Mouse (Mus musculus): ENCODE data around the gene Tm7sf2. TPM values are rescaled to one million over a fixed set of nuclear protein-coding genes. Genes with fewer than 3 reads are reported as not detected.

Tm7sf2 gene
- polyA plus RNA-seq, 1 experiment from 2014 or later = 37.3 TPM

GRCm38 (mm10) chr19:6063081-6063480 is 5.1 kb downstream of the Tm7sf2 start:
- 93% methylated on average over 6 of the region's 6 CpGs for WGBS
- Histone ChIP-seq H3K36me3 (peaks cover 33% of the 10 kb centered on the region), H3K27me3 (ENCODE audit: low read depth, poor library complexity, severe bottlenecking) (no peaks in the 10 kb centered on the region), H3K27ac (replicated peaks) (no peak overlapping the region), H3K4me3 (peak overlapping the region; percentile 83; the same call in 1 of the 2 replicates), H3K9me3 (replicated peaks) (no peaks in the 10 kb centered on the region), H3K4me1 (peaks cover 60% of the 10 kb centered on the region)
- DNase-seq (ENCODE audit: low spot score) = no peak

- 80% methylated on average over 5 of the region's 5 CpGs for WGBS
- H3K36me3 ChIP-seq = peaks cover 33% of the 10 kb centered on the region
Measured at GRCm38 (mm10) chr19:6062418-6062817, 5.8 kb downstream of the Tm7sf2 start.

GRCm38 (mm10) chr19:6061641-6062302 is 6.4 kb downstream of the Tm7sf2 start:
- H3K36me3 ChIP-seq = peaks cover 33% of the 10 kb centered on the region
- 3% methylated on average over 44 of the region's 44 CpGs for WGBS
- H3K4me1 ChIP-seq = peaks cover 49% of the 10 kb centered on the region
- H3K4me3 ChIP-seq = peak overlapping the region; percentile 83
- H3K9me3 ChIP-seq (replicated peaks) = no peaks in the 10 kb centered on the region
- peak overlapping the region; percentile 92 for H3K27ac ChIP-seq (replicated peaks)
- H3K27me3 ChIP-seq (ENCODE audit: low read depth, poor library complexity, severe bottlenecking) = no peaks in the 10 kb centered on the region
- peak; percentile 47 for DNase-seq (ENCODE audit: low spot score)

More at GRCm38 (mm10) chr19:6062418-6062817, 5.8 kb downstream of the Tm7sf2 start:
- DNase-seq (ENCODE audit: low spot score) = no peak
- peak overlapping the region; percentile 92 for H3K27ac ChIP-seq (replicated peaks)
- H3K4me1 ChIP-seq = peaks cover 53% of the 10 kb centered on the region
- no peaks in the 10 kb centered on the region for H3K9me3 ChIP-seq (replicated peaks)
- no peaks in the 10 kb centered on the region for H3K27me3 ChIP-seq (ENCODE audit: low read depth, poor library complexity, severe bottlenecking)
- H3K4me3 ChIP-seq = peak overlapping the region; percentile 83

- DNase-seq (ENCODE audit: low spot score) = peak; percentile 91
- peak within 1 kb of the TSS; percentile 92 for H3K27ac ChIP-seq (replicated peaks)
- whole genome bisulfite sequencing = under 1% methylated on average over 58 of the region's 58 CpGs
- H3K4me3 ChIP-seq = peak within 1 kb of the TSS; percentile 83
- no peaks in the 10 kb centered on the region for H3K9me3 ChIP-seq (replicated peaks)
- peaks cover 35% of the 10 kb centered on the region for H3K36me3 ChIP-seq
- H3K27me3 ChIP-seq (ENCODE audit: low read depth, poor library complexity, severe bottlenecking) = no peaks in the 10 kb centered on the region
- H3K4me1 ChIP-seq = peaks cover 49% of the 10 kb centered on the region
Measured at GRCm38 (mm10) chr19:6061021-6061533, 7.1 kb downstream of the Tm7sf2 start, which contains the start of gene Znhit2. Gene Znhit2, plus strand, starts transcription at chr19:6061192.

DNA sequence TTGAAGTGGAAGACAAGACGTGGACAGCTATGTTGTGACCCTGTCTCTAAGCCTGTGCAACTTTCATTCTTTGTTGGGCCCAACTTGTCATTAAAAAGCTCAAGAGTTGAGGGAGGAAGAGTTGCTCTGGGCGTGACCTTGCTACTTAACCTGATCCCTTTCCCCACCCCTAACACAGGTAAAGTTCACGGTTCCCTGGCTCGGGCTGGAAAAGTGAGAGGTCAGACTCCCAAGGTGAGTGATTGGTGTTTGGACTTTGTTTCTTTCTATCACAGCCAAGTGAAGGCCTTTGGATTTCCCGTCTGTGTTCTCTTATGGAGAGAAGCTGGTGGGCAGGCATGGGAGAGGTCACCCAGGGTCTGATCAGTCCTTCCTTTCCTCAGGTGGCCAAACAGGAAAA is 9.2 kb downstream of the Tm7sf2 start:
- H3K4me1 ChIP-seq = peaks cover 49% of the 10 kb centered on the region
- H3K27ac ChIP-seq (replicated peaks) = no peak overlapping the region
- H3K36me3 ChIP-seq = peaks cover 54% of the 10 kb centered on the region
- peak overlapping the region; percentile 92 for H3K4me3 ChIP-seq
- DNase-seq (ENCODE audit: low spot score) = no peak
- H3K27me3 ChIP-seq (ENCODE audit: low read depth, poor library complexity, severe bottlenecking) = no peaks in the 10 kb centered on the region
- WGBS = 88% methylated on average over 5 of the region's 5 CpGs
- no peaks in the 10 kb centered on the region for H3K9me3 ChIP-seq (replicated peaks)

- 40% methylated on average over 5 of the region's 5 CpGs for WGBS
- Histone ChIP-seq H3K27me3 (ENCODE audit: low read depth, poor library complexity, severe bottlenecking) (no peaks in the 10 kb centered on the region), H3K9me3 (replicated peaks) (no peaks in the 10 kb centered on the region), H3K4me1 (peaks cover 49% of the 10 kb centered on the region), H3K27ac (replicated peaks) (peak overlapping the region; percentile 96), H3K36me3 (peaks cover 58% of the 10 kb centered on the region), H3K4me3 (peak overlapping the region; percentile 92)
- DNase-seq (ENCODE audit: low spot score) = no peak
Measured at GRCm38 (mm10) chr19:6058513-6058912, 9.7 kb downstream of the Tm7sf2 start.

DNA sequence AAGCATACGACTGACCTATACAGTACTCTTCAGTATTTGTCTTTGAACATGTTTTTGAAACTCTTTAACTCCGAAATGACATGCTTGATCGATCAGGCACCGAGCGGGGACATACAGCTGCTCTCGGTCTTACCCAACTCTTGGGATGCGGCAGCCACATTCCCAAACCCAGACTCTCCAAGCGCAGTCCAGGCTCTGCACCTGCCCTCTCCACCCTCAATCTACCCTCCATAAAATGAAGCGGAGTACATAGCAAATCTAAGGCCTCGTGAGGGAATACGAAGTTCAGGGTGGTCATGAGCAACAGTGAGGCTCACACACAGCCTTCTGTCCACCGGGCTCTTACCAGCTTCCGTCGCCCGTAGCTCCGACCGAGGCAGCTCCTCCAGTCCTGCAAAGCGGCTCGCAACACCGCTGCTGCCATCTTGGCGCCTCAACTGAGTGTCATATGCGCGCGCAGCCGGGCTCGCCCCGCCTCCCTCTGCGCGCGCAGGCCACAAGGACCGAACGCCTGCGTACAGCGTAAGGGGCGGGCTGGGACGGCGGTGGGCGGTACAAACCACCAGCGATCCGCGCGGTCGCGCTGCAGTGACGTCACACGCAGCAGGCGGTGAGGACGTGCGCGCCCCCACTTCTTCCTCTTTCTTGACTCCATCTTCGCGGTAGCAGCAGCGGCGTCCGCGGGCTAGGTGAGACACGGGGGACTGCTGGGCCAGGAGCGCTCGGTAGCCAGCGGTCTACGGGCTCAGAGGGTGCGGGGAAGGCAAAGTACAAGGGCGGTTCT is 10.7 kb downstream of the Tm7sf2 start, which contains the start of the genes Mrpl49 and Fau:
TSS of gene Mrpl49 (minus strand) at position 473 of the 784 bp plus-strand sequence.
TSS of gene Fau (plus strand) at position 532 of the 784 bp plus-strand sequence.
- under 1% methylated on average over 63 of the region's 63 CpGs for WGBS
- Histone ChIP-seq H3K4me1 (peaks cover 38% of the 10 kb centered on the region), H3K9me3 (replicated peaks) (no peaks in the 10 kb centered on the region), H3K27ac (replicated peaks) (peak within 1 kb of the TSS; percentile 96), H3K27me3 (ENCODE audit: low read depth, poor library complexity, severe bottlenecking) (no peaks in the 10 kb centered on the region), H3K36me3 (peaks cover 58% of the 10 kb centered on the region), H3K4me3 (peak within 1 kb of the TSS; percentile 92)
- DNase-seq (ENCODE audit: low spot score) = peak; percentile 98

GRCm38 (mm10) chr19:6056696-6057095 is 11.5 kb downstream of the Tm7sf2 start:
- DNase-seq (ENCODE audit: low spot score) = no peak
- H3K9me3 ChIP-seq (replicated peaks) = no peaks in the 10 kb centered on the region
- peaks cover 30% of the 10 kb centered on the region for H3K4me1 ChIP-seq
- peaks cover 64% of the 10 kb centered on the region for H3K36me3 ChIP-seq
- 65% methylated on average over 4 of the region's 4 CpGs for WGBS
- H3K4me3 ChIP-seq = peak overlapping the region; percentile 92
- no peaks in the 10 kb centered on the region for H3K27me3 ChIP-seq (ENCODE audit: low read depth, poor library complexity, severe bottlenecking)
- H3K27ac ChIP-seq (replicated peaks) = peak overlapping the region; percentile 96; the same call in 1 of the 2 replicates

DNA sequence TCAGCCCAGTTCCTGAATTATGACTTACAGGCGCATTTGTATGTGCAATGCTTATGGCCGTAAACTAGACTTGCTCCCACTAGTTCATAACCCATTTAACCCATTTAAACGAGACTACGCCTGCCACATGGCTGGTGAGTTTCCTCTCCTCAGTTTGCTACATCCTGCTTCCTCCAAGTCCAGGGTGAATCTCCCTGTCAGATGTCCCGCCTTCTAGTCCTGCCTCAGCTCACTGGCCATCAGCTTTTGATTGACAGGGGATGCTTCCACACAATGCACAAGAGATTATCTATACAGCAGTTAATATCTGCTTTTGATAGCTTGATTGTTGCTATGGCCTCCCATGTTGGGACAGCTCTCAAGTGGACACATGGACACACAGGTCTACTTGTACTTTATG is 13.9 kb downstream of the Tm7sf2 start:
- Histone ChIP-seq H3K4me1 (peaks cover 20% of the 10 kb centered on the region), H3K36me3 (peaks cover 77% of the 10 kb centered on the region), H3K9me3 (replicated peaks) (no peaks in the 10 kb centered on the region), H3K27ac (replicated peaks) (no peak overlapping the region), H3K4me3 (no peak overlapping the region), H3K27me3 (ENCODE audit: low read depth, poor library complexity, severe bottlenecking) (no peaks in the 10 kb centered on the region)
- 91% methylated on average over 5 of the region's 5 CpGs for WGBS
- DNase-seq (ENCODE audit: low spot score) = no peak

DNA sequence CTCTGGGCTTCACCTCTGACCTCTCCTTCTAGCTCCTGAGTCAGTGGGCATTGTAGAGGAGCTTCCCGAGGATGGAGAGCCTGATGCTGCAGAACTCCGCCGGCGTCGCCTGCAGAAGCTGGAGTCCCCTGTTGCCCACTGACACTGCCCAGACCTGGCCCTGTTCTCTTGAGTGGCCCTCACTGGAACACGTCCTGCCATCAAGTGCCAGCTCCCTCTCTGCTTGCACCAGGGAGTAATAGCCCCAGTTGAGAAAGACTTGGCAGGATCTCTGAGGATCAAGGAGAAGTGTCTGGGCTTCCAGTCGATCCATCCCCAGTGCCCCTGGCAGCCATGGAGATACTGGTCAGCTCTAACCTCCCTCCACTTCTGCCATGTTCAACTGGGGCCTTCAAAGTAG is 15.7 kb downstream of the Tm7sf2 start:
- peaks cover 20% of the 10 kb centered on the region for H3K4me1 ChIP-seq
- H3K4me3 ChIP-seq = peak overlapping the region; percentile 8; the same call in 1 of the 2 replicates
- DNase-seq (ENCODE audit: low spot score) = no peak
- no peaks in the 10 kb centered on the region for H3K9me3 ChIP-seq (replicated peaks)
- H3K27ac ChIP-seq (replicated peaks) = no peak overlapping the region
- WGBS = 88% methylated on average over 7 of the region's 7 CpGs
- no peaks in the 10 kb centered on the region for H3K27me3 ChIP-seq (ENCODE audit: low read depth, poor library complexity, severe bottlenecking)
- peaks cover 83% of the 10 kb centered on the region for H3K36me3 ChIP-seq

- peaks cover 23% of the 10 kb centered on the region for H3K4me1 ChIP-seq
- no peaks in the 10 kb centered on the region for H3K9me3 ChIP-seq (replicated peaks)
- peak overlapping the region; percentile 97 for H3K4me3 ChIP-seq
- WGBS = 91% methylated on average over 11 of the region's 11 CpGs
- no peak for DNase-seq (ENCODE audit: low spot score)
- peaks cover 66% of the 10 kb centered on the region for H3K36me3 ChIP-seq
- no peak overlapping the region for H3K27ac ChIP-seq (replicated peaks)
- H3K27me3 ChIP-seq (ENCODE audit: low read depth, poor library complexity, severe bottlenecking) = no peaks in the 10 kb centered on the region
Measured at GRCm38 (mm10) chr19:6048681-6049410, 19.3 kb downstream of the Tm7sf2 start.

GRCm38 (mm10) chr19:6047899-6048166 is 20.3 kb downstream of the Tm7sf2 start:
- DNase-seq (ENCODE audit: low spot score) = no peak
- Histone ChIP-seq H3K27ac (replicated peaks) (no peak overlapping the region), H3K36me3 (peaks cover 56% of the 10 kb centered on the region), H3K4me1 (peaks cover 23% of the 10 kb centered on the region), H3K9me3 (replicated peaks) (no peaks in the 10 kb centered on the region), H3K4me3 (peak overlapping the region; percentile 97), H3K27me3 (ENCODE audit: low read depth, poor library complexity, severe bottlenecking) (no peaks in the 10 kb centered on the region)
- 89% methylated on average over 8 of the region's 8 CpGs for WGBS

All from midbrain, embryonic 10.5 days (tissue).